ENCODE assay signal across 15 mouse cellular contexts in genomic region chr9:113091881-113092280, GRCm38 (mm10).
"Had no signal": no experiment of that assay in that cellular context is flagged by ENCODE, and none has a peak within 500 bp of the region (broad histone marks: within the 10 kb centered on the region; RNA-seq: fewer than 3 reads in every experiment).

No protein-coding gene starts in this region.

- DNase-seq: retina, postnatal 1 day; right cerebral cortex, adult 18-20 months; right cerebral cortex, postnatal 14 days; right cerebral cortex, postnatal 25 days; right cerebral cortex, postnatal 4 days; spleen, adult 18-20 months; thymus, adult 18-20 months; thymus, adult 2 months; thymus, postnatal 14 days; thymus, postnatal 25 days; thymus, postnatal 36 days; thymus, postnatal 4 days had no signal

- H3K27ac ChIP-seq: neural tube, embryonic 15.5 days; stomach, embryonic 15.5 days; stomach, postnatal 0 days had no signal

- H3K36me3 ChIP-seq: neural tube, embryonic 15.5 days; stomach, embryonic 15.5 days had no signal

- H3K4me1 ChIP-seq: neural tube, embryonic 15.5 days; stomach, embryonic 15.5 days had no signal

- H3K4me3 ChIP-seq: neural tube, embryonic 15.5 days; stomach, embryonic 15.5 days had no signal

- H3K27me3 ChIP-seq: neural tube, embryonic 15.5 days; stomach, embryonic 15.5 days had no signal

- H3K9ac ChIP-seq: neural tube, embryonic 15.5 days; stomach, embryonic 15.5 days had no signal
